Comparison of ENCODE assay signal across 26 mouse cellular contexts in genomic region chr6:126110892-126111835, GRCm38 (mm10). TPM values are rescaled to one million over a fixed set of nuclear protein-coding genes. Genes with fewer than 3 reads are reported as not detected.
A peak's percentile ranks its signal among the peaks of the same experiment; 100 is the strongest.
DNase-seq lines count a peak whose midpoint lies in the region; ATAC-seq and TF ChIP-seq lines count a peak whose summit lies in the region.
"Had no signal": no experiment of that assay in that cellular context is flagged by ENCODE, and none has a peak within 500 bp of the region (broad histone marks: within the 10 kb centered on the region; RNA-seq: fewer than 3 reads in every experiment).

No protein-coding gene starts in this region.

- no peaks in the 10 kb centered on the region for H3K9me3 ChIP-seq in embryonic facial prominence, embryonic 14.5 days (ENCODE audit: control insufficient read depth, low read length)
- no peaks in the 10 kb centered on the region for H3K9me3 ChIP-seq in embryonic facial prominence, embryonic 10.5 days
- H3K9me3 ChIP-seq in midbrain, embryonic 11.5 days (ENCODE audit: control insufficient read depth, low read length) = no peaks in the 10 kb centered on the region
- H3K9me3 ChIP-seq in midbrain, embryonic 14.5 days (ENCODE audit: control insufficient read depth, low read length) = no peaks in the 10 kb centered on the region
- H3K9me3 ChIP-seq: hindbrain, embryonic 13.5 days; limb, embryonic 13.5 days; liver, embryonic 13.5 days; midbrain, embryonic 13.5 days; stomach, embryonic 15.5 days had no signal

- intact Hi-C loops in gastrocnemius, adult 2 months (cut with DNase I) = no loop called here

- no peak overlapping the region for H3K27ac ChIP-seq in embryonic facial prominence, embryonic 14.5 days (replicated peaks; ENCODE audit: low read depth, low read length)
- H3K27ac ChIP-seq in embryonic facial prominence, embryonic 10.5 days (replicated peaks) = no peak overlapping the region
- H3K27ac ChIP-seq in layer of hippocampus, adult 2 months = peak overlapping the region; percentile 49
- H3K27ac ChIP-seq in midbrain, embryonic 11.5 days (ENCODE audit: low read depth, low read length) = no peak overlapping the region
- no peak overlapping the region for H3K27ac ChIP-seq in midbrain, embryonic 14.5 days (replicated peaks; ENCODE audit: low read depth, low read length)
- no peak overlapping the region for H3K27ac ChIP-seq in gastrocnemius, adult 2 months
- H3K27ac ChIP-seq: hindbrain, embryonic 13.5 days; limb, embryonic 13.5 days; liver, embryonic 13.5 days; midbrain, embryonic 13.5 days; stomach, embryonic 15.5 days had no signal

- no peaks in the 10 kb centered on the region for H3K36me3 ChIP-seq in embryonic facial prominence, embryonic 14.5 days (ENCODE audit: control insufficient read depth, insufficient read depth, low read length)
- H3K36me3 ChIP-seq in embryonic facial prominence, embryonic 10.5 days (replicated peaks) = peaks cover 40% of the 10 kb centered on the region
- H3K36me3 ChIP-seq in midbrain, embryonic 11.5 days (ENCODE audit: control insufficient read depth, insufficient read depth, low read length) = no peaks in the 10 kb centered on the region
- H3K36me3 ChIP-seq in midbrain, embryonic 14.5 days (ENCODE audit: control insufficient read depth, insufficient read depth, low read length) = no peaks in the 10 kb centered on the region
- H3K36me3 ChIP-seq: hindbrain, embryonic 13.5 days; liver, embryonic 13.5 days; midbrain, embryonic 13.5 days; stomach, embryonic 15.5 days had no signal

- H3K4me2 ChIP-seq in embryonic facial prominence, embryonic 14.5 days (ENCODE audit: low read depth, low read length) = no peak overlapping the region
- H3K4me2 ChIP-seq in midbrain, embryonic 11.5 days = no peak overlapping the region
- H3K4me2 ChIP-seq in midbrain, embryonic 14.5 days (ENCODE audit: low read length) = no peak overlapping the region
- H3K4me2 ChIP-seq: heart, embryonic 11.5 days; hindbrain, embryonic 13.5 days; limb, embryonic 13.5 days; liver, embryonic 13.5 days; midbrain, embryonic 13.5 days; stomach, embryonic 15.5 days had no signal

- no peaks in the 10 kb centered on the region for H3K27me3 ChIP-seq in embryonic facial prominence, embryonic 14.5 days (replicated peaks; ENCODE audit: control insufficient read depth, insufficient read depth, low read length)
- no peaks in the 10 kb centered on the region for H3K27me3 ChIP-seq in embryonic facial prominence, embryonic 10.5 days (replicated peaks; ENCODE audit: low read depth, poor library complexity, severe bottlenecking)
- no peaks in the 10 kb centered on the region for H3K27me3 ChIP-seq in midbrain, embryonic 11.5 days (ENCODE audit: control insufficient read depth, insufficient read depth, low read length)
- H3K27me3 ChIP-seq in midbrain, embryonic 14.5 days (ENCODE audit: control insufficient read depth, insufficient read depth, low read length) = no peaks in the 10 kb centered on the region
- H3K27me3 ChIP-seq: hindbrain, embryonic 13.5 days; limb, embryonic 13.5 days; liver, embryonic 13.5 days; midbrain, embryonic 13.5 days; stomach, embryonic 15.5 days had no signal

- TF ChIP-seq CTCF in layer of hippocampus, adult 2 months (conservative IDR thresholded peaks at IDR 0.05) = no peak
- no peak for TF ChIP-seq CTCF in gastrocnemius, adult 2 months (IDR thresholded peaks at IDR 0.05)

- 86% methylated on average over 15 of the region's 15 CpGs for WGBS in embryonic facial prominence, embryonic 14.5 days
- 91% methylated on average over 15 of the region's 15 CpGs for WGBS in embryonic facial prominence, embryonic 10.5 days
- 87% methylated on average over 15 of the region's 15 CpGs for WGBS in midbrain, embryonic 11.5 days
- 90% methylated on average over 15 of the region's 15 CpGs for WGBS in midbrain, embryonic 14.5 days

- no peak; the same call in 1 of the 2 replicates for ATAC-seq in embryonic facial prominence, embryonic 14.5 days (ENCODE audit: low read depth)
- no peak for ATAC-seq in midbrain, embryonic 11.5 days (ENCODE audit: low FRiP score)
- no peak for ATAC-seq in midbrain, embryonic 14.5 days (ENCODE audit: low FRiP score, low TSS enrichment)
- ATAC-seq: forebrain, embryonic 14.5 days; intestine, embryonic 16.5 days; midbrain, embryonic 13.5 days had no signal

- peak; percentile 31 for DNase-seq in embryonic facial prominence, embryonic 14.5 days (ENCODE audit: low spot score)
- DNase-seq in embryonic facial prominence, embryonic 10.5 days (ENCODE audit: low spot score) = no peak
- peak in 1 of 2 experiments; percentile 16 for DNase-seq in layer of hippocampus, adult 2 months (ENCODE audit: low spot score in 2 of 2)
- no peak for DNase-seq in layer of hippocampus, postnatal 25 days (ENCODE audit: extremely low spot score in 1 of 2, low spot score in 1 of 2)
- peak; percentile 44 for DNase-seq in midbrain, embryonic 11.5 days (ENCODE audit: low spot score, missing footprints)
- DNase-seq in midbrain, embryonic 14.5 days = no peak
- no peak for DNase-seq in gastrocnemius, adult 2 months
- DNase-seq: adrenal gland, adult 8-10 months; cerebellum, adult 8-10 months; cerebellum, postnatal 25 days; gastrocnemius, postnatal 36 days; heart, adult 18-20 months; heart, postnatal 36 days; kidney, postnatal 14 days; liver, embryonic 13.5 days had no signal

- no peak overlapping the region for H3K4me3 ChIP-seq in embryonic facial prominence, embryonic 14.5 days (ENCODE audit: low read depth, low read length)
- no peak overlapping the region for H3K4me3 ChIP-seq in embryonic facial prominence, embryonic 10.5 days
- H3K4me3 ChIP-seq in layer of hippocampus, adult 2 months = no peak overlapping the region
- no peak overlapping the region for H3K4me3 ChIP-seq in midbrain, embryonic 11.5 days (ENCODE audit: low read depth, low read length)
- no peak overlapping the region for H3K4me3 ChIP-seq in midbrain, embryonic 14.5 days (replicated peaks; ENCODE audit: low read depth, low read length)
- H3K4me3 ChIP-seq in gastrocnemius, adult 2 months = no peak overlapping the region
- H3K4me3 ChIP-seq: hindbrain, embryonic 13.5 days; limb, embryonic 13.5 days; liver, embryonic 13.5 days; megakaryocyte, embryonic 14.5 days; midbrain, embryonic 13.5 days; stomach, embryonic 15.5 days had no signal

- H3K4me1 ChIP-seq in embryonic facial prominence, embryonic 14.5 days (ENCODE audit: control insufficient read depth, insufficient read depth, low read length) = peaks cover 35% of the 10 kb centered on the region
- peaks cover 32% of the 10 kb centered on the region for H3K4me1 ChIP-seq in embryonic facial prominence, embryonic 10.5 days
- H3K4me1 ChIP-seq in midbrain, embryonic 11.5 days (ENCODE audit: control insufficient read depth, insufficient read depth, low read length) = no peaks in the 10 kb centered on the region
- no peaks in the 10 kb centered on the region for H3K4me1 ChIP-seq in midbrain, embryonic 14.5 days (ENCODE audit: control insufficient read depth, insufficient read depth, low read length)
- H3K4me1 ChIP-seq: liver, embryonic 13.5 days; megakaryocyte, embryonic 14.5 days had no signal

- H3K9ac ChIP-seq in embryonic facial prominence, embryonic 14.5 days (ENCODE audit: low read depth, low read length) = no peak overlapping the region
- H3K9ac ChIP-seq in midbrain, embryonic 11.5 days (ENCODE audit: low read length) = no peak overlapping the region
- H3K9ac ChIP-seq in midbrain, embryonic 14.5 days (replicated peaks; ENCODE audit: low read length) = no peak overlapping the region
- H3K9ac ChIP-seq: hindbrain, embryonic 13.5 days; limb, embryonic 13.5 days; liver, embryonic 13.5 days; midbrain, embryonic 13.5 days; stomach, embryonic 15.5 days had no signal

RNA-seq across cellular contexts. Expression of gene Ntf3, which starts 55.5 kb away (rescaled TPM):
- polyA plus RNA-seq in embryonic facial prominence, embryonic 14.5 days (2014; fragmentation: Nextera tagmentation; extraction: Ambion mirVana) = 10.9 and 12.4 TPM in 2 replicates
- 19.4 and 19.9 TPM in 2 replicates for polyA plus RNA-seq in embryonic facial prominence, embryonic 10.5 days (2016; fragmentation: Nextera tagmentation; extraction: Ambion mirVana)
- total RNA-seq in layer of hippocampus, adult 2 months (2021) = 10 to 100 TPM; 12.5 to 14.0 TPM
- 10 to 100 TPM; 13.2 to 14.0 TPM for total RNA-seq in layer of hippocampus, postnatal 25 days (2021)
- polyA plus RNA-seq in midbrain, embryonic 11.5 days (2014; fragmentation: Nextera tagmentation; extraction: Ambion mirVana) = 4.0 and 4.2 TPM in 2 replicates
- polyA plus RNA-seq in midbrain, embryonic 14.5 days (2014; fragmentation: Nextera tagmentation; extraction: Ambion mirVana) = 1.4 and 1.8 TPM in 2 replicates
- total RNA-seq in gastrocnemius, adult 2 months (2021) = 1 to 10 TPM; 1.4 to 2.4 TPM
- total RNA-seq: CH12.LX; monocyte, adult 5-6 weeks had no signal
- polyA plus RNA-seq: C2C12 had no signal

Comparison
In these comparisons a context has a peak if more than half of its experiments do, and no peak if none do; other contexts are left out.
1. DNase-seq: peak in embryonic facial prominence, embryonic 14.5 days (single experiment) and midbrain, embryonic 11.5 days (single experiment); none in embryonic facial prominence, embryonic 10.5 days (single experiment), layer of hippocampus, postnatal 25 days (0 of 2), midbrain, embryonic 14.5 days (single experiment) and gastrocnemius, adult 2 months (single experiment).